Mouse (Mus musculus) olfactory bulb, adult 2 months (tissue): ENCODE data around the gene Lrrc40.

Source experiments
- CTCF ChIP-seq: fragments of 200-500 bp; IDR thresholded peaks from 2 replicates; pipeline ENCODE4 v1.5.1; 2012; ENCODE audit warnings: low read depth, mild to moderate bottlenecking, low read length, moderate library complexity; ENCODE audit not compliant: insufficient read depth
- POLR2A ChIP-seq: fragments of 200-500 bp; IDR thresholded peaks from 2 replicates; pipeline ENCODE4 v1.6.1; 2012; ENCODE audit warnings: mild to moderate bottlenecking, low read depth, low read length, moderate library complexity; ENCODE audit not compliant: insufficient read depth

DNA sequence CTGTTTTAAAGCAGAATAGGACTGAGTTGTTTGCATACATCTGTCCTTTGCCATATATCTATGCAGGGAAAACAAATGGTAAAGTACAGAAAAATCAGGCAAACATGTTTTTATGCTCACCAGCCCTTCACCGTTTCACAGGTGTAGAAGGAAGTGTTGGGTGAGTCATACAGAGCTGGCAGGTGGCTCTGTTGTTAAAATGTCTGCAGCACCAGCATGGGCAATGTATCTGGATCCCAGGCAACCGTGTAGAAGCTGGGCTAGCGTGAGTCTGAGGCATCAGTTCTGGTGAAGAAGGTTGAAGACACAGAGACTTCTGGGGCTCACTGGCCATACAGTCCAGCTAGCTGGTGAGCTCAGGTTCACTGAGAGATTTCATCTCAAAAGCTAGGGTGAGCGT is 57.5 kb downstream of the Lrrc40 start:
- TF ChIP-seq CTCF: no peak
- TF ChIP-seq POLR2A: no peak
